Mouse (Mus musculus) E14TG2a.4 (cell line): ENCODE data around the gene Rex1bd.

ENCODE experiments used
- CTCF ChIP-seq: conservative IDR thresholded peaks from 2 replicates; pipeline ENCODE4 v1.5.1; 2014; ENCODE audit warnings: low read length
- NANOG ChIP-seq: IDR thresholded peaks from 2 replicates; pipeline ENCODE4 v1.6.1; 2014; ENCODE audit warnings: borderline replicate concordance, low read length, mixed read lengths
- POU5F1 ChIP-seq: IDR thresholded peaks from 2 replicates; pipeline ENCODE4 v1.6.1; 2014; ENCODE audit warnings: low read length, borderline replicate concordance

- TF ChIP-seq CTCF: no peak
- TF ChIP-seq NANOG: no peak
- TF ChIP-seq POU5F1: no peak
Measured at GRCm38 (mm10) chr8:70495771-70496062, 10.8 kb downstream of the Rex1bd start.
